8 mouse cellular contexts compared by ENCODE assay signal in genomic region chr10:108333642-108334041, GRCm38 (mm10). TPM values are rescaled to one million over a fixed set of nuclear protein-coding genes. Genes with fewer than 3 reads are reported as not detected.
DNase-seq lines count a peak whose midpoint lies in the region; ATAC-seq and TF ChIP-seq lines count a peak whose summit lies in the region.

No protein-coding gene starts in this region.

- no peaks in the 10 kb centered on the region for H3K4me1 ChIP-seq in forebrain, postnatal 0 days (ENCODE audit: insufficient read depth)
- H3K4me1 ChIP-seq in liver, embryonic 15.5 days (replicated peaks), result peaks cover 23% of the 10 kb centered on the region
- H3K4me1 ChIP-seq in stomach, embryonic 15.5 days, result 0 out of 2 replicates have a peak, but pooled peaks cover 7% of the 10 kb centered on the region

- H3K36me3 ChIP-seq in forebrain, postnatal 0 days (ENCODE audit: insufficient read depth), result no peaks in the 10 kb centered on the region
- H3K36me3 ChIP-seq in liver, embryonic 15.5 days (replicated peaks), result no peaks in the 10 kb centered on the region
- H3K36me3 ChIP-seq in stomach, embryonic 15.5 days, result no peaks in the 10 kb centered on the region

- no peaks in the 10 kb centered on the region for H3K9me3 ChIP-seq in forebrain, postnatal 0 days (ENCODE audit: low read length)
- H3K9me3 ChIP-seq in liver, embryonic 15.5 days (replicated peaks), result no peaks in the 10 kb centered on the region
- H3K9me3 ChIP-seq in stomach, embryonic 15.5 days, result no peaks in the 10 kb centered on the region

- H3K4me3 ChIP-seq in forebrain, postnatal 0 days (ENCODE audit: low read depth, low read length), result peak overlapping the region; percentile 66
- peak overlapping the region; percentile 67 for H3K4me3 ChIP-seq in liver, embryonic 15.5 days (replicated peaks)
- peak overlapping the region; percentile 70 for H3K4me3 ChIP-seq in stomach, embryonic 15.5 days (replicated peaks)

- ATAC-seq in forebrain, postnatal 0 days, result no peak
- no peak for ATAC-seq in liver, embryonic 15.5 days (ENCODE audit: insufficient read depth)
- ATAC-seq in stomach, embryonic 15.5 days (ENCODE audit: insufficient read depth, low FRiP score, low read depth), result no peak

- TF ChIP-seq CTCF in forebrain, postnatal 0 days (IDR thresholded peaks at IDR 0.05; ENCODE audit: low read depth), result no peak

- intact Hi-C loops in gastrocnemius, postnatal 36 days (cut with DNase I), result no loop called here

- H3K27me3 ChIP-seq in forebrain, postnatal 0 days (ENCODE audit: insufficient read depth, low read length), result peaks cover 7% of the 10 kb centered on the region
- peaks cover 48% of the 10 kb centered on the region for H3K27me3 ChIP-seq in liver, embryonic 15.5 days
- no peaks in the 10 kb centered on the region for H3K27me3 ChIP-seq in stomach, embryonic 15.5 days (replicated peaks)

- H3K9ac ChIP-seq in forebrain, postnatal 0 days, result no peak overlapping the region
- H3K9ac ChIP-seq in liver, embryonic 15.5 days, result no peak overlapping the region
- H3K9ac ChIP-seq in stomach, embryonic 15.5 days, result no peak overlapping the region

- no peak overlapping the region for H3K27ac ChIP-seq in forebrain, postnatal 0 days (ENCODE audit: low read depth, low read length)
- H3K27ac ChIP-seq in liver, embryonic 15.5 days (replicated peaks), result 0 out of 2 replicates have a peak overlapping the region, but pooled peaks have one; percentile 62
- H3K27ac ChIP-seq in stomach, embryonic 15.5 days, result 0 out of 2 replicates have a peak overlapping the region, but pooled peaks have one; percentile 85

- H3K4me2 ChIP-seq in forebrain, postnatal 0 days (ENCODE audit: low read depth), result peak overlapping the region; percentile 97
- peak overlapping the region; percentile 87 for H3K4me2 ChIP-seq in liver, embryonic 15.5 days
- peak overlapping the region; percentile 83 for H3K4me2 ChIP-seq in stomach, embryonic 15.5 days

- WGBS in forebrain, postnatal 0 days, result 7% methylated on average over 12 of the region's 12 CpGs
- WGBS in liver, embryonic 15.5 days (ENCODE audit: insufficient replicate concordance), result 7% methylated on average over 12 of the region's 12 CpGs
- 8% methylated on average over 12 of the region's 12 CpGs for WGBS in stomach, embryonic 15.5 days

- DNase-seq in CD4-positive helper T cell, adult 2 months (ENCODE audit: low read depth, low spot score), result peak; percentile 67
- peak; percentile 42 for DNase-seq in MN1 (ENCODE audit: low spot score)
- DNase-seq in forebrain, postnatal 0 days, result peak; percentile 21
- no peak for DNase-seq in frontal cortex, postnatal 25 days (ENCODE audit: low spot score in 2 of 2)
- no peak for DNase-seq in thymus, postnatal 0 days (ENCODE audit: low spot score)
- no peak for DNase-seq in gastrocnemius, postnatal 36 days

RNA-seq across cellular contexts. Expression of gene Pawr, which starts 1.7 kb away (rescaled TPM):
- 2.7 and 5.0 TPM in 2 replicates for total RNA-seq in forebrain, postnatal 0 days (2014; rRNA removed)
- polyA plus RNA-seq in forebrain, postnatal 0 days (2015; fragmentation: Nextera tagmentation; extraction: Ambion mirVana), result 2.2 and 3.0 TPM in 2 replicates
- 4.1 and 4.5 TPM in 2 replicates for polyA plus RNA-seq in liver, embryonic 15.5 days (2015; fragmentation: Nextera tagmentation; extraction: Ambion mirVana)
- 15.0 and 15.2 TPM in 2 replicates for polyA plus RNA-seq in stomach, embryonic 15.5 days (2015; fragmentation: Nextera tagmentation; extraction: Ambion mirVana)
- polyA plus RNA-seq in thymus, postnatal 0 days (2015; fragmentation: Nextera tagmentation; extraction: Ambion mirVana), result 3.3 and 4.0 TPM in 2 replicates
- under 1 TPM; 0.48 to 0.89 TPM for total RNA-seq in gastrocnemius, postnatal 36 days (2021)

Comparison
In these comparisons a context has a peak if more than half of its experiments do, and no peak if none do; other contexts are left out.
1. DNase-seq: peak in CD4-positive helper T cell, adult 2 months (single experiment), MN1 (single experiment) and forebrain, postnatal 0 days (single experiment); none in frontal cortex, postnatal 25 days (0 of 2), thymus, postnatal 0 days (single experiment) and gastrocnemius, postnatal 36 days (0 of 2).
2. Peak in every context shown above with its lines, with median percentiles within 50 percentile points of each other: H3K4me2 ChIP-seq and H3K4me3 ChIP-seq.